Mouse (Mus musculus) MEL (cell line): ENCODE results near the gene Prss22. TPM values are rescaled to one million over a fixed set of nuclear protein-coding genes. Genes with fewer than 3 reads are reported as not detected.

Experiments used
- DNase-seq: peaks from one replicate; pipeline ENCODE4 v3.0.0; 2011; ENCODE audit warnings: low read depth, low spot score
- H3K27ac ChIP-seq: 2 replicates; pipeline ENCODE4 v1.5.1; 2012; ENCODE audit warnings: low read depth, mild to moderate bottlenecking, control low read depth, low read length, moderate library complexity; ENCODE audit not compliant: control insufficient read depth
- H3K27me3 ChIP-seq, 2 experiments: fragments of 150-350 bp in 1 of 2; sonication (generic) in 1 of 2; 2 replicates each; pipeline ENCODE4 v1.6.1; 2012; ENCODE audit warnings: low read length in 2 of 2, mild to moderate bottlenecking in 2 of 2, improper control_type of control experiment in 1 of 2, moderate library complexity in 1 of 2; ENCODE audit not compliant: insufficient read depth in 2 of 2, control insufficient read depth in 1 of 2
- H3K36me3 ChIP-seq, 2 experiments: 2 replicates each; pipeline ENCODE4 v1.6.1; 2012 to 2014; ENCODE audit warnings: low read length in 2 of 2, improper control_type of control experiment in 1 of 2, inconsistent platforms in 1 of 2, mild to moderate bottlenecking in 1 of 2; ENCODE audit not compliant: insufficient read depth in 2 of 2, control insufficient read depth in 1 of 2
- H3K4me1 ChIP-seq, 2 experiments: fragments of 150-350 bp in 1 of 2; sonication (generic) in 1 of 2; 2 replicates each; pipeline ENCODE4 v1.6.1; 2012; ENCODE audit warnings: low read length in 2 of 2, improper control_type of control experiment in 1 of 2, mild to moderate bottlenecking in 1 of 2; ENCODE audit not compliant: insufficient read depth in 2 of 2, control insufficient read depth in 1 of 2
- H3K4me3 ChIP-seq, 2 experiments: fragments of 150-350 bp in 1 of 2; sonication (generic) in 1 of 2; 2 replicates each; pipeline ENCODE4 v1.5.1; 2012; ENCODE audit warnings: low read depth in 2 of 2, low read length in 2 of 2, mild to moderate bottlenecking in 2 of 2, moderate library complexity in 2 of 2, control low read depth in 1 of 2, improper control_type of control experiment in 1 of 2; ENCODE audit not compliant: control insufficient read depth in 1 of 2, insufficient read depth in 1 of 2
- H3K79me2 ChIP-seq: 2 replicates; pipeline ENCODE4 v1.6.1; 2012; ENCODE audit warnings: mild to moderate bottlenecking, low read length, moderate library complexity; ENCODE audit not compliant: control insufficient read depth, poor library complexity, insufficient read depth
- H3K9ac ChIP-seq: 2 replicates; pipeline ENCODE4 v1.6.1; 2012; ENCODE audit warnings: low read depth, mild to moderate bottlenecking, control low read depth, low read length, moderate library complexity; ENCODE audit not compliant: control insufficient read depth, poor library complexity, severe bottlenecking
- H3K9me3 ChIP-seq: fragments of 150-350 bp; sonication (generic); replicated peaks from 2 replicates; pipeline ENCODE4 v1.6.1; 2012; ENCODE audit warnings: mild to moderate bottlenecking, low read length, improper control_type of control experiment, moderate library complexity; ENCODE audit not compliant: insufficient read depth
- CHD1 ChIP-seq: IDR thresholded peaks from 2 replicates; pipeline ENCODE4 v1.6.1; 2012; ENCODE audit warnings: low read depth, mild to moderate bottlenecking, inconsistent platforms, low read length, improper control_type of control experiment
- CTCF ChIP-seq, 3 experiments: IDR thresholded peaks in 2 of 3; conservative IDR thresholded peaks in 1 of 3; 2 replicates each; pipeline ENCODE4 v1.5.1; 2011 to 2012; ENCODE audit warnings: low read length in 3 of 3, low read depth in 2 of 3, mild to moderate bottlenecking in 2 of 3, improper control_type of control experiment in 1 of 3, inconsistent platforms in 1 of 3, mixed read lengths in 1 of 3, moderate library complexity in 1 of 3; ENCODE audit not compliant: control insufficient read depth in 1 of 3, insufficient read depth in 1 of 3, poor library complexity in 1 of 3, severe bottlenecking in 1 of 3
- E2F4 ChIP-seq: IDR thresholded peaks from 2 replicates; pipeline ENCODE4 v1.6.1; 2011; ENCODE audit warnings: low read depth, low read length, improper control_type of control experiment, borderline replicate concordance
- ELF1 ChIP-seq: IDR thresholded peaks from 2 replicates; pipeline ENCODE4 v1.6.1; 2014; ENCODE audit warnings: low read depth, mild to moderate bottlenecking, inconsistent platforms, low read length, improper control_type of control experiment, moderate library complexity
- ETS1 ChIP-seq: IDR thresholded peaks from 2 replicates; pipeline ENCODE4 v1.6.1; 2012; ENCODE audit warnings: low read depth, mild to moderate bottlenecking, inconsistent platforms, low read length, improper control_type of control experiment, moderate library complexity
- GATA1 ChIP-seq: IDR thresholded peaks from 2 replicates; pipeline ENCODE4 v1.6.1; 2011; ENCODE audit warnings: low read depth, low read length, improper control_type of control experiment
- HCFC1 ChIP-seq: IDR thresholded peaks from 2 replicates; pipeline ENCODE4 v1.6.1; 2012; ENCODE audit warnings: low read depth, mild to moderate bottlenecking, inconsistent platforms, low read length, improper control_type of control experiment, moderate library complexity
- JUND ChIP-seq: IDR thresholded peaks from 2 replicates; pipeline ENCODE4 v1.6.1; 2011; ENCODE audit warnings: low read depth, mild to moderate bottlenecking, improper control_type of control experiment, low read length
- MAX ChIP-seq: IDR thresholded peaks from 2 replicates; pipeline ENCODE4 v1.6.1; 2011; ENCODE audit warnings: low read length, improper control_type of control experiment
- MAZ ChIP-seq: IDR thresholded peaks from 2 replicates; pipeline ENCODE4 v1.6.1; 2012; ENCODE audit warnings: low read depth, mild to moderate bottlenecking, inconsistent platforms, low read length, improper control_type of control experiment
- MXI1 ChIP-seq: IDR thresholded peaks from 2 replicates; pipeline ENCODE4 v1.6.1; 2011; ENCODE audit warnings: mild to moderate bottlenecking, low read depth, low read length, improper control_type of control experiment
- MYB ChIP-seq: IDR thresholded peaks from 2 replicates; pipeline ENCODE4 v1.6.1; 2011; ENCODE audit warnings: mild to moderate bottlenecking, low read depth, low read length, improper control_type of control experiment
- MYC ChIP-seq: IDR thresholded peaks from 2 replicates; pipeline ENCODE4 v1.6.1; 2011; ENCODE audit warnings: low read depth, mild to moderate bottlenecking, low read length, improper control_type of control experiment, moderate library complexity
- POLR2A ChIP-seq, 2 experiments: IDR thresholded peaks; 2 replicates each; pipeline ENCODE4 v1.6.1; 2011 to 2012; ENCODE audit warnings: low read length in 2 of 2, mild to moderate bottlenecking in 2 of 2, control low read depth in 1 of 2, improper control_type of control experiment in 1 of 2, low read depth in 1 of 2, moderate library complexity in 1 of 2; ENCODE audit not compliant: control insufficient read depth in 1 of 2, insufficient read depth in 1 of 2, poor library complexity in 1 of 2
- POLR2AphosphoS5 ChIP-seq: IDR thresholded peaks from 2 replicates; pipeline ENCODE4 v1.6.1; 2012; ENCODE audit warnings: low read depth, borderline replicate concordance, mild to moderate bottlenecking, inconsistent platforms, low read length, moderate library complexity, mixed read lengths
- SIN3A ChIP-seq: IDR thresholded peaks from 2 replicates; pipeline ENCODE4 v1.6.1; 2012; ENCODE audit warnings: low read length, improper control_type of control experiment, inconsistent platforms
- SMC3 ChIP-seq: IDR thresholded peaks from 2 replicates; pipeline ENCODE4 v1.6.1; 2011; ENCODE audit warnings: low read depth, low read length, improper control_type of control experiment
- TBP ChIP-seq: IDR thresholded peaks from 2 replicates; pipeline ENCODE4 v1.8.0; 2011; ENCODE audit warnings: low read depth, low read length, improper control_type of control experiment
- TCF12 ChIP-seq: IDR thresholded peaks from 2 replicates; pipeline ENCODE4 v1.6.1; 2014; ENCODE audit warnings: low read depth, mild to moderate bottlenecking, inconsistent platforms, low read length, improper control_type of control experiment, moderate library complexity
- ZKSCAN1 ChIP-seq: IDR thresholded peaks from 2 replicates; pipeline ENCODE4 v1.6.1; 2012; ENCODE audit warnings: low read depth, mild to moderate bottlenecking, inconsistent platforms, low read length, improper control_type of control experiment, moderate library complexity
- ZMIZ1 ChIP-seq: IDR thresholded peaks from 2 replicates; pipeline ENCODE4 v1.6.1; 2012; ENCODE audit warnings: low read depth, mild to moderate bottlenecking, inconsistent platforms, low read length, improper control_type of control experiment, moderate library complexity
- polyA plus RNA-seq, 2 experiments: library from polyadenylated mRNA; stranded (reverse) in 1 of 2; unstranded in 1 of 2; fragments of >175 nt in 1 of 2; fragments of >200 nt in 1 of 2; gene quantifications; 2 replicates each; pipeline versions ENCODE4 v1.2.1 to v1.2.4; 2012; ENCODE audit warnings: low replicate concordance in 2 of 2, low read depth in 1 of 2; ENCODE audit not compliant: insufficient read length in 2 of 2, insufficient read depth in 1 of 2, missing spikeins in 1 of 2
- total RNA-seq: library from RNA; depleted of rRNA; stranded (reverse); fragments of 300-350 nt; gene quantifications from 2 replicates; pipeline ENCODE4 v1.2.3, GENCODE M21; 2012

The Prss22 gene
- total and polyA plus RNA-seq, 3 experiments, result not detected

- no peak for TF ChIP-seq E2F4
- no peak for TF ChIP-seq ELF1
- TF ChIP-seq MAZ, result no peak
- TF ChIP-seq HCFC1, result no peak
- TF ChIP-seq MYB, result no peak
- no peak for TF ChIP-seq CHD1
- TF ChIP-seq JUND, result no peak
- TF ChIP-seq CTCF (IDR thresholded peaks at IDR 0.05 in 2 of 3, conservative IDR thresholded peaks at IDR 0.05 in 1 of 3; ENCODE audit: control insufficient read depth in 1 of 3, insufficient read depth in 1 of 3, low read depth in 2 of 3, low read length in 3 of 3, poor library complexity in 1 of 3, severe bottlenecking in 1 of 3), result no peak
- TF ChIP-seq GATA1, result no peak
- TF ChIP-seq TCF12, result no peak
- TF ChIP-seq SMC3, result no peak
- Histone ChIP-seq H3K27ac (no peak overlapping the region), H3K4me3 (no peak overlapping the region), H3K27me3 (peaks cover 23 to 26% of the 10 kb centered on the region in 2 experiments), H3K79me2 (no peaks in the 10 kb centered on the region), H3K36me3 (no peaks in the 10 kb centered on the region), H3K9me3 (no peaks in the 10 kb centered on the region), H3K9ac (no peak overlapping the region), H3K4me1 (no peaks in the 10 kb centered on the region)
- DNase-seq, result no peak
These were observed 18.4 kb downstream of the Prss22 start for GRCm38 (mm10) chr17:23979471-23979870.

DNA sequence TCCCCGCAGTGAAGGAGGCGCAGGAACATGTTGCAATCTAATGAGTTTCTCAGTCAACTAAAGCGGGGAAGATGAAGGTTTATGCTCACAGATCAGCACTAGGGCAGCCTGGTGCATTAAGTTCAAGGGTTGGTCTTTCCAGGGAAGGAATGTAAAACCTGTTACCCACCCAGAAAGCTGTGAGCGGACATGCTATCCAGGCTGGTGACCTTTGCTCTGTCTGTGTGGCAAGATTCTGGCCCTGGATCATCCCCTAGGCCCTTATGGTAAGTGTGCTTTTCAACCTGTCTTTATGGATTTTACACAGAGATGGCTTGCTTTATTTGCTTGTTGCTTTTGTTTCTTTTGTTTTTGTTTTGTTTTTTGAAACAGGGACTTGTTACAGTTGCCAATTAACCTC lies 21.2 kb downstream of the Prss22 start:
- Histone ChIP-seq H3K36me3 (no peaks in the 10 kb centered on the region), H3K79me2 (no peaks in the 10 kb centered on the region), H3K27ac (no peak overlapping the region), H3K4me3 (no peak overlapping the region), H3K27me3 (peaks cover 16 to 25% of the 10 kb centered on the region in 2 experiments), H3K4me1 (no peaks in the 10 kb centered on the region), H3K9ac (no peak overlapping the region), H3K9me3 (no peaks in the 10 kb centered on the region)
- DNase-seq, result no peak
- TF ChIP-seq HCFC1, result no peak
- TF ChIP-seq POLR2A (IDR thresholded peaks at IDR 0.05; ENCODE audit: control insufficient read depth in 1 of 2, insufficient read depth in 1 of 2, low read depth in 1 of 2, low read length in 2 of 2, poor library complexity in 1 of 2), result no peak
- no peak for TF ChIP-seq MAX
- TF ChIP-seq MXI1, result no peak
- no peak for TF ChIP-seq POLR2AphosphoS5
- no peak for TF ChIP-seq ZKSCAN1
- TF ChIP-seq TBP, result no peak
- no peak for TF ChIP-seq SIN3A
- no peak for TF ChIP-seq ETS1
- no peak for TF ChIP-seq MYB
- no peak for TF ChIP-seq CTCF (IDR thresholded peaks at IDR 0.05 in 2 of 3, conservative IDR thresholded peaks at IDR 0.05 in 1 of 3; ENCODE audit: control insufficient read depth in 1 of 3, insufficient read depth in 1 of 3, low read depth in 2 of 3, low read length in 3 of 3, poor library complexity in 1 of 3, severe bottlenecking in 1 of 3)
- TF ChIP-seq E2F4, result no peak
- TF ChIP-seq MYC, result no peak
- no peak for TF ChIP-seq ZMIZ1
